Mouse (Mus musculus): ENCODE data around the gene Dync2li1.

The Dync2li1 gene

GRCm38 (mm10) chr17:84645894-84646293, 19.6 kb downstream of the Dync2li1 start:
- DNase-seq (ENCODE audit: low spot score in 2 of 2), result no peak

GRCm38 (mm10) chr17:84646477-84646876, 20.2 kb downstream of the Dync2li1 start:
- no peak for DNase-seq (ENCODE audit: low spot score in 2 of 2)

GRCm38 (mm10) chr17:84647630-84648029, 21.3 kb downstream of the Dync2li1 start:
- DNase-seq (ENCODE audit: low spot score in 2 of 2), result no peak

- DNase-seq (ENCODE audit: low spot score in 2 of 2), result no peak
Observed at GRCm38 (mm10) chr17:84650302-84651017, 24.2 kb downstream of the Dync2li1 start.

- DNase-seq (ENCODE audit: low spot score in 2 of 2), result no peak
Observed at GRCm38 (mm10) chr17:84653544-84653943, 27.2 kb downstream of the Dync2li1 start.

- DNase-seq (ENCODE audit: low spot score in 2 of 2), result no peak
Observed at GRCm38 (mm10) chr17:84656205-84656604, 29.9 kb downstream of the Dync2li1 start.

- DNase-seq (ENCODE audit: low spot score in 2 of 2), result no peak
Observed at GRCm38 (mm10) chr17:84656653-84657421, 30.5 kb downstream of the Dync2li1 start.

GRCm38 (mm10) chr17:84657422-84657732, 31.1 kb downstream of the Dync2li1 start:
- no peak for DNase-seq (ENCODE audit: low spot score in 2 of 2)

GRCm38 (mm10) chr17:84657782-84658181, 31.5 kb downstream of the Dync2li1 start:
- no peak for DNase-seq (ENCODE audit: low spot score in 2 of 2)

- DNase-seq (ENCODE audit: low spot score in 2 of 2), result no peak
Observed at GRCm38 (mm10) chr17:84658195-84658594, 31.9 kb downstream of the Dync2li1 start.

GRCm38 (mm10) chr17:84658951-84659350, 32.7 kb downstream of the Dync2li1 start:
- DNase-seq (ENCODE audit: low spot score in 2 of 2), result no peak

GRCm38 (mm10) chr17:84665053-84665452, 38.8 kb downstream of the Dync2li1 start:
- DNase-seq (ENCODE audit: low spot score in 2 of 2), result no peak

GRCm38 (mm10) chr17:84665691-84666090, 39.4 kb downstream of the Dync2li1 start:
- DNase-seq (ENCODE audit: low spot score in 2 of 2), result no peak

GRCm38 (mm10) chr17:84667848-84668247, 41.6 kb downstream of the Dync2li1 start:
- no peak for DNase-seq (ENCODE audit: low spot score in 2 of 2)

GRCm38 (mm10) chr17:84672376-84673369, 46.4 kb downstream of the Dync2li1 start:
- DNase-seq (ENCODE audit: low spot score in 2 of 2), result no peak

- no peak for DNase-seq (ENCODE audit: low spot score in 2 of 2)
Observed at GRCm38 (mm10) chr17:84674048-84674447, 47.8 kb downstream of the Dync2li1 start.

- DNase-seq (ENCODE audit: low spot score in 2 of 2), result no peak
Observed at GRCm38 (mm10) chr17:84675204-84675603, 48.9 kb downstream of the Dync2li1 start.

GRCm38 (mm10) chr17:84675951-84676366, 49.7 kb downstream of the Dync2li1 start, which contains the start of gene Abcg8:
Gene Abcg8, plus strand, starts transcription at chr17:84676302.
- DNase-seq (ENCODE audit: low spot score in 2 of 2), result no peak

- no peak for DNase-seq (ENCODE audit: low spot score in 2 of 2)
Observed at GRCm38 (mm10) chr17:84677595-84677994, 51.3 kb downstream of the Dync2li1 start.

GRCm38 (mm10) chr17:84681670-84682069, 55.4 kb downstream of the Dync2li1 start:
- no peak for DNase-seq (ENCODE audit: low spot score in 2 of 2)

GRCm38 (mm10) chr17:84682734-84683717, 56.7 kb downstream of the Dync2li1 start, which contains the start of gene Abcg5:
Gene Abcg5, minus strand, starts transcription at chr17:84683011.
- DNase-seq (ENCODE audit: low spot score in 2 of 2), result no peak
